Mouse (Mus musculus) embryonic fibroblast, embryonic 13.5 days (primary cell): ENCODE results near the gene Gckr. TPM values are rescaled to one million over a fixed set of nuclear protein-coding genes. Genes with fewer than 3 reads are reported as not detected.

Experiments
- H3K27ac ChIP-seq: 2 replicates; pipeline ENCODE4 v1.5.1; 2012; ENCODE audit warnings: low read length, control low read depth, inconsistent platforms; ENCODE audit not compliant: insufficient read depth
- H3K4me1 ChIP-seq: 2 replicates; pipeline ENCODE4 v1.6.1; 2011; ENCODE audit warnings: low read length; ENCODE audit not compliant: control insufficient read depth, insufficient read depth
- H3K4me3 ChIP-seq: 2 replicates; pipeline ENCODE4 v1.5.1; 2011; ENCODE audit warnings: mild to moderate bottlenecking, control low read depth, low read length; ENCODE audit not compliant: insufficient read depth
- CTCF ChIP-seq: IDR thresholded peaks from 2 replicates; pipeline ENCODE4 v1.5.1; 2011; ENCODE audit warnings: mild to moderate bottlenecking, control low read depth, low read length, moderate library complexity, borderline replicate concordance; ENCODE audit not compliant: insufficient read depth
- POLR2A ChIP-seq: IDR thresholded peaks from 2 replicates; pipeline ENCODE4 v1.6.1; 2011; ENCODE audit warnings: low read depth, mild to moderate bottlenecking, control low read depth, low read length, moderate library complexity
- polyA plus RNA-seq: library from polyadenylated mRNA; stranded (reverse); fragments of >200 nt; gene quantifications from 2 replicates; pipeline ENCODE4 v1.2.4, GENCODE M21; 2011; ENCODE audit warnings: low read depth; ENCODE audit not compliant: missing spikeins, insufficient read length

The Gckr gene
- polyA plus RNA-seq = not detected in 2 replicates

DNA sequence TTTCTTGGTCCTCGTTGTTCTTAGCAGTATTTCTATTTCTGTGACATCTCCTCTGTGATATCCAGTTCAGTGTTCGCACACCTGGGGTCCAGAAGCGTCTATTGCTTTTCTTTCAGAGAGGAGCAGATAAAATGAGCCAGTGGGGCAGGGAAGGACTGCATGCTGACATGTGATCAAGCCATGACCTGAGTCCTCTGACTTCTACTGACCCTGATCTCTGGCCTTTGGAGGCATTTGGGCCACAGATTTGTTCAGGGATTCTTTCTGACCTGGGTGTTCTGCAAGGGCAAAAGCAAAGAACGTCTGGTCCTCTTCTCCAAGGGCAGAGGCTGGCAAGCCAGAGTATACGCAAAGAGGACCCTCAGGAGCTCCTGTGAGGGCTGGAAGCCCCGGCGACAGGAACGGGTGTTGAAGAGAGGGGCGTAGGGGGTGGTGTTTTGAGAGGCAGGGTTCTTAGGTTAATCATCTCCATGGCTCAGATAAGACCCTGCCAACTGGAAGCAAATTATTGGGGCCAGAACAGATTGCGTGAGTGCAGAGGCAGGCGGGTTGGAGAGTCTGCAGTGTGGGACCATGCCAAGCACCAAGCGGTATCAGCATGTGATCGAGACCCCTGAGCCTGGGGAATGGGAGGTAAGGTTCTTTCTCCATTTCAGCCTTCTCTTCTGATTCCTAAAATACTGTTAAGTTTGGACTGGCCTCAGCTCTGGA, at the start of gene Gckr:
Gene Gckr (plus strand): TSS at position 397 of the 711 bp plus-strand sequence.
- TF ChIP-seq CTCF (no peak), POLR2A (no peak)
- no peak within 1 kb of the TSS for H3K4me3 ChIP-seq
- H3K4me1 ChIP-seq = no peaks in the 10 kb centered on the region
- no peak within 1 kb of the TSS for H3K27ac ChIP-seq

DNA sequence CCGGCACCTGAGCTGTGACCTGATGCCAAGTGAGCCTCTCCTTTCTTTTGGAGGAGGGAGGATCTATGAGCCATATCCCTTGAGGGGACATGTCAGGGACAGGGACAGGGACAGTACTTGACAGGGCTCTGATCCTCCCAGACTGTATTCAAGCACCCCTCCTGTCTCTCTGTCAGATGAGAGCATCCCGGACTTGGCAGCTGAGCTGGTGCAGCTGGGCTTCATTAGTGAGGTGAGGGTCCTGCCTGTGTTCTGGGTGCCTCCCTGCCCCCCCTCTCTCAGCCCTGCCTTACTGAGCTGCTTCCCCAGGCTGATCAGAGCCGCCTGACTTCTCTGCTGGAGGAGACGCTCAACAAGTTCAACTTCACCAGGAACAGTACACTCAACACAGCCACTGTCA, 46.5 kb upstream of the Gckr start:
- no peak overlapping the region for H3K4me3 ChIP-seq
- H3K27ac ChIP-seq = no peak overlapping the region
- H3K4me1 ChIP-seq = no peaks in the 10 kb centered on the region
- TF ChIP-seq CTCF (no peak), POLR2A (no peak)

DNA sequence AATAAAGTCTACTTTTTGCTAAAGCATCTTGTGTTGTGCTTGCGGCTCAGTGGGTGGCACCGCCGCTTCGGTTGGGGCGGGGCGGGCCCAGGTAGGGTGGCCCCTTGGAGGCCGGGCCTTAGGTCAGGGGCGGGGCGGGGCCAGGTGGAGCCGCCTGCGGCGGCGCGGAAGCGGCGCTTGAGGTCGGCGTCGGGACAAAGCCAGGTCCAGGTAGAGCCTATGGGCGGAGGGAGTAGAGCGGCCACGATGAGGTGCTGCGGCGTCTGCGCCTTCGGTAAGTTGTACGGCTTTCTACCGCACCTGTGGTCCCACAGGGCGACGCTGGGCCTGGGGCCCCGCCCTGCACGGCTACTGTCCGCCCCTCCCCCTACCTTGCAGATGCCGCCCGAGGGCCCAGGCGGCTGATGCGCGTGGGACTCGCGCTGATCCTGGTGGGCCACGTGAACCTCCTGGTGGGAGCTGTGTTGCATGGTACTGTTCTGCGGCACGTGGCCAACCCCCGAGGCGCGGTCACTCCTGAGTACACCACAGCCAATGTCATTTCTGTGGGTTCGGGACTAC, 45.6 kb upstream of the Gckr start, which contains the start of gene Krtcap3:
Gene Krtcap3 (plus strand): TSS at position 151 of the 561 bp plus-strand sequence.
- Histone ChIP-seq H3K4me1 (no peaks in the 10 kb centered on the region), H3K4me3 (no peak within 1 kb of the TSS), H3K27ac (no peak within 1 kb of the TSS)
- TF ChIP-seq POLR2A (no peak), CTCF (no peak)

DNA sequence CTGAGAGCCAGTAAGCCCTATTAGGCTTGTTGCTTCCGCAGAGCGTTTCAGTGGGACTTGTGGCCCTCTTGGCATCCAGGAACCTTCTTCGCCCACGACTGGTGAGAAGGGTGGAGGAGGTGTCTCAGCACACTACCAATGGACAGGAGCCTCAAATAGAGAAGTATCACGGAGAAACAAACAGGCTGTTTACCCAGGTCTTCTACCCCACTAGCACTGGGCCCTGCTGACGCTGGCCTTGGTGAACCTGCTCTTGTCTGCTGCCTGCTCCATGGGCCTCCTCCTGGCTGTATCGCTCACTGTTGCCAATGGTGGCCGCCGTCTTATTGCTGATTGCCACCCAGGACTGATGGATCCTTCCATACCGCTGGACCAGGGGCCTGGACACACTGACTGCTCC, 45.1 kb upstream of the Gckr start:
- TF ChIP-seq CTCF = no peak
- TF ChIP-seq POLR2A = no peak
- Histone ChIP-seq H3K4me1 (no peaks in the 10 kb centered on the region), H3K4me3 (no peak overlapping the region), H3K27ac (no peak overlapping the region)

DNA sequence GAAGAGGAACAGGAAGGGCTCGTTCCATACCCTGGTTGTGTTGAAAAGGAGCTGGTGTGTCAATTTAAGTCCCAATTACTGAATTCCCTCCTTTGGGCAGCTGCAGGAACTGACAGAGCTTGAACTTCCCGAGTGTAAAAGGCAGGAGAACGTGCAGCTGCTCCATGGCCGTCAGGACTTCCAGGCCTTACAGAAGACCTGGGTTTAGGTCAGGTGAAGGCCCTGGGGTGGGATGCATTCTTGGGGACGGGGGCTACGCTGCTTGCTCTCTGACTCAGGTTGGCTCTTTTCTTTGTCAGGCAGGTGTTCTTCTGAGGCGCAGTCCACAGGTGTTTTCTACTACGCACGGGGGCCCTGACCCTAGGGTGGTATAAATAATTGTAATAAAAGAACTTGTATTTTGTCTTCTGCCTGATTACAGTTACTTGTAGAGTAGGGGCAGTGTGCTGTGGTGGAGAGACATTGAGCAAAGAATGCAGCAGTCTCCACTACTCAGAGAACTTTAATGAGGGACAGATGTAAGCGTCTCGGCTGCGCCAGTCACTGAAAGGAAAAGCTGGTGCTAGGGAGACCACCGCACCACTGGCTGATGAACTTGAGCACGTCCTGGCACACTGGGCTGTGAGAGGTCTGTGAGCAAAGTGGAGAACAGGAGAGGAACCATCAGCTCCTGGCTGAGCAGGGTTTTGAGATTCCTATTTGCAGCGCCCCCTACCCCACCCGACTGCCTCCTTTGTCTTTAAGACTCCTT, 44.3 kb upstream of the Gckr start:
- TF ChIP-seq POLR2A (no peak), CTCF (no peak)
- Histone ChIP-seq H3K4me3 (no peak overlapping the region), H3K4me1 (no peaks in the 10 kb centered on the region), H3K27ac (no peak overlapping the region)

DNA sequence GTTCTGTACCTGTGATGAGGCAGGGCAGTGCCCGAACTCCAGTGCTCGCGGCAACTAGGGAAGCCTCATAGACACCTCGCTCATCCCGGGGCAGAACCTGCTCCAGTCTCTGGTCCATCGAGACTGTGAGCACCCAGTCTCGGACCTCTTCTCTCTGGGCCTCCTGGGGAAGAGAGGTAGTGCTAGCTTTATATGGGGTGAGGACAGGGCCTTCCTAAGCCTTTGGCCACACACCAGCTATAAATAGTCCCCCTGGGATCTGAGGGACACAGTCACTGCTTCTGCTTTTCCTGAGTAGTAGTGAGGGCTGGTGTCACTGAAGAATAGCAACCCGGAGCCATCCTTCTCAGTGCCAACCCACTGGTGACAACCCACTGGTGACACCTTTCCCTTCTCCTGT, 43.4 kb upstream of the Gckr start:
- Histone ChIP-seq H3K4me1 (no peaks in the 10 kb centered on the region), H3K27ac (no peak overlapping the region), H3K4me3 (no peak overlapping the region)
- no peak for TF ChIP-seq POLR2A
- no peak for TF ChIP-seq CTCF

DNA sequence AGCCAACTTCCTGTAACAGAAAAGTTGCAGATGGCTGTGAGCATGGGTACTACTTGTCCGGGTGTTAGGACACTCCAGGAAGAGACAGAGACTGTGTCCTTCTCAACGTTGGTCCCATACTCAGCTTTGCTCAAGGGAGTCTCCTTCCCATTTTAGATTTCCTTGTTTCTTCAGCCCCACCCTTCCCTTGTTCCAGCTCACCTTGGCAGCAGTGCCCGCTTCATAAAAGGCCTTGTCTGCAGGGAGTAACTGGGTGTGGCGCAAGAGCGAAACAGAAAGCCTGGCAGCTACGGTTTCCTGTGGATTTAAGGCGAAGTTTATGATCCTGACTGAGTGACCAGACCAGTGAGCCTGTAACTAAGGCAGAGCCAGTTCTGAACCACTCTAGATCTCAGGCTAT, 42.8 kb upstream of the Gckr start:
- no peak for TF ChIP-seq POLR2A
- TF ChIP-seq CTCF = no peak
- H3K27ac ChIP-seq = no peak overlapping the region
- no peaks in the 10 kb centered on the region for H3K4me1 ChIP-seq

DNA sequence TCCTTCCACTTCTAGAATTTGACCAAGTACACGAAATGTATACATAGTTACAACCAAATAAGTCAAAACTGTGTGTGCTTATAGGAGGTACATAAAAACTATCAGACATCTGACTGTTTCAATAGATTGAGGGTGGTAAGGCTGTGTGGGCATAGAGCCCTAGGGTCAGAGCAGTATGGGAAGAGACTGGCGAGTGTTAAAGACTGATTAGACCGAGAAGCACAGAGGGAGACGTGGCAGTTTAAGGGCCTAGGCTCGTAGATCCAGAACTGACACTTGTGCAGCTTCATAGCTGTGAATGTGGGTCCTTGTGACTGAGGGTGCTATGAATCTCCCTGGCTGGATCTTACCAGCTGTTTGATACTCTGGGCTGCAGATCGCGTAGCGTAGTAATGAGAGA, 42.3 kb upstream of the Gckr start:
- Histone ChIP-seq H3K27ac (no peak overlapping the region), H3K4me3 (no peak overlapping the region), H3K4me1 (no peaks in the 10 kb centered on the region)
- no peak for TF ChIP-seq POLR2A
- no peak for TF ChIP-seq CTCF

More for the DNA sequence above, 42.8 kb upstream of the Gckr start:
- H3K4me3 ChIP-seq = no peak overlapping the region

DNA sequence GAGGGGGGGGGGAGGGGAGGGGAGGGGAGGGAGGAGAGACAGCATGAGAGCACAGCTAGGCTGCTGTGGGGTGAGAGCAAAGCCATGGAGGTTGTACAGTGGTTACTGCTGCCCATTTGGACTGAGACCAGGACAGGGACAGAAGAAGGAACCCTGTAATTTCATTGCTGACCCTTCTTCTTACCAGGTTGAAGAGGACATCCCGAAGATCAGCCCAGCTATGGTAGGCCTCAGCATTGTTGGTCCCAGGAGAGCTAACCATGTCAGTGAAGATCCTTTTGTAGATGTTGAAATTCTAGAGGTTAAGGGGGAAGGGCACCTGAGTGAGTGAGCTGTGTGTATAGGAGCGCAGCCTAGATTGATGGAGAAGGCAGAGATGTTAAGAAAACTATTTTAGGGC, 41.9 kb upstream of the Gckr start:
- Histone ChIP-seq H3K4me1 (no peaks in the 10 kb centered on the region), H3K4me3 (no peak overlapping the region), H3K27ac (no peak overlapping the region)
- TF ChIP-seq POLR2A = no peak
- no peak for TF ChIP-seq CTCF

DNA sequence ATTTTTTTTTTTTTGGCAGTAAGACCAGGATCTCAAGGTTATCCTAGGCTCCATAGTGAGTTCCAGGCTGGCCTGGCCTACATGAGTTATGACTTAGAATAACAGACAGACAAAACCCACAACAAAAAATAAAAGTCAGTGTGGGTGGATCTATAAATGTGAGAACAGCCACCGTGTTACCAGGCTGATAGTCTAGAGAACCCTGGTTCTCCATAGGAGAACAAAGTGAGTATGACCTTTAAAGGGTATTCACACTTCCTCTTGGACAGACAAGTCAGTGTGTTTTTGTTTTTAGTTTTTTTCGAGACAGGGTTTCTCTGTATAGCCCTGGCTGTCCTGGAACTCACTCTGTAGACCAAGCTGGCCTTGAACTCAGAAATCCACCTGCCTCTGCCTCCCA, 41.3 kb upstream of the Gckr start:
- H3K4me3 ChIP-seq = no peak overlapping the region
- no peak for TF ChIP-seq POLR2A
- no peak for TF ChIP-seq CTCF
- H3K27ac ChIP-seq = no peak overlapping the region
- no peaks in the 10 kb centered on the region for H3K4me1 ChIP-seq
